Mouse (Mus musculus): ENCODE results near the gene Irf2bp1.

- TF ChIP-seq CTCF (IDR thresholded peaks at IDR 0.05; ENCODE audit: control insufficient read depth, insufficient read depth, low read length) (no peak), POLR2A (IDR thresholded peaks at IDR 0.05; ENCODE audit: borderline replicate concordance, control insufficient read depth, low read depth, low read length) (peak; percentile 86; the same call in 1 of the 2 replicates)
These were observed 2.6 kb upstream of the Irf2bp1 start for GRCm38 (mm10) chr7:19001066-19001806.

Measured in bone marrow, adult 2 months (tissue).